Mouse (Mus musculus) gastrocnemius, adult 18-20 months (tissue): ENCODE results near the gene Nhlrc4. TPM values are rescaled to one million over a fixed set of nuclear protein-coding genes. Genes with fewer than 3 reads are reported as not detected.

Experiments used
- total RNA-seq, 2 experiments: library from RNA; stranded (reverse); gene quantifications; 2 replicates each; pipeline ENCODE4 v1.2.3; 2021

The Nhlrc4 gene
- total RNA-seq, 2 experiments from 2014 or later: not detected

Other genes with a start within 250 kb of the Nhlrc4 start
- gene Gng13, start 227.8 kb downstream of the Nhlrc4 start, total RNA-seq: not detected
- 1 to 10 TPM in 1 of 2 experiments, under 1 TPM in 1; 0.47 to 1.1 TPM for gene Chtf18, start 217.5 kb downstream of the Nhlrc4 start, total RNA-seq
- 1 to 10 TPM; 3.5 to 4.2 TPM for gene Rpusd1, start 217.3 kb downstream of the Nhlrc4 start, total RNA-seq
- gene Mslnl, start 208.9 kb downstream of the Nhlrc4 start, total RNA-seq: not detected
- gene Msln, start 190.6 kb downstream of the Nhlrc4 start, total RNA-seq: under 1 TPM; 0.26 to 0.46 TPM
- gene Narfl, start 171.2 kb downstream of the Nhlrc4 start, total RNA-seq: 10 to 100 TPM; 27.3 to 29.2 TPM
- 10 to 100 TPM; 10.6 to 10.7 TPM for gene Haghl, start 159.3 kb downstream of the Nhlrc4 start, total RNA-seq
- not detected for gene Ccdc78, start 158.4 kb downstream of the Nhlrc4 start, total RNA-seq
- gene Fam173a, start 152.1 kb downstream of the Nhlrc4 start, total RNA-seq: 10 to 100 TPM; 42.2 to 46.8 TPM
- not detected for gene AC134908.4, start 149.3 kb downstream of the Nhlrc4 start, total RNA-seq
- 10 to 100 TPM; 40.1 to 48.4 TPM for gene Metrn, start 147.8 kb downstream of the Nhlrc4 start, total RNA-seq
- gene Fbxl16, start 135.9 kb downstream of the Nhlrc4 start, total RNA-seq: under 1 TPM; 0.62 to 0.91 TPM
- 1 to 10 TPM; 9.6 to 9.8 TPM for gene Wdr24, start 121.3 kb downstream of the Nhlrc4 start, total RNA-seq
- gene Jmjd8, start 116.1 kb downstream of the Nhlrc4 start, total RNA-seq: 10 to 100 TPM; 12.6 to 14.2 TPM
- gene Stub1, start 111.6 kb downstream of the Nhlrc4 start, total RNA-seq: 10 to 100 TPM; 88.4 to 92.9 TPM
- 10 to 100 TPM; 10.7 to 14.7 TPM for gene Rhbdl1, start 107.7 kb downstream of the Nhlrc4 start, total RNA-seq
- gene Gm20683, start 103.2 kb downstream of the Nhlrc4 start, total RNA-seq: 10 to 100 TPM; 10.0 to 11.8 TPM
- gene Rhot2, start 100.1 kb downstream of the Nhlrc4 start, total RNA-seq: 10 to 100 TPM; 72.4 to 72.9 TPM
- gene Wdr90, start 83.5 kb downstream of the Nhlrc4 start, total RNA-seq: under 1 TPM; 0.55 to 0.64 TPM
- gene Mcrip2, start 76.2 kb downstream of the Nhlrc4 start, total RNA-seq: 100 to 1,000 TPM in 1 of 2 experiments, 10 to 100 TPM in 1; 84.2 to 102 TPM
- gene Mettl26, start 69.9 kb downstream of the Nhlrc4 start, total RNA-seq: 10 to 100 TPM; 25.4 to 33.4 TPM
- under 1 TPM; 0.43 to 0.62 TPM for gene Wfikkn1, start 64.1 kb downstream of the Nhlrc4 start, total RNA-seq
- gene Rab40c, start 25.2 kb downstream of the Nhlrc4 start, total RNA-seq: 10 to 100 TPM in 1 of 2 experiments, 1 to 10 TPM in 1; 7.6 to 11.1 TPM
- gene Pigq, start within 50 bp of the Nhlrc4 start, total RNA-seq: 10 to 100 TPM; 19.9 to 22.2 TPM
- gene A930017K11Rik, start 7.6 kb upstream of the Nhlrc4 start, total RNA-seq: not detected
- gene Capn15, start 40.8 kb upstream of the Nhlrc4 start, total RNA-seq: 1 to 10 TPM; 4.4 to 6.5 TPM
- gene Rab11fip3, start 124.6 kb upstream of the Nhlrc4 start, total RNA-seq: 10 to 100 TPM; 88.9 to 96.2 TPM
- gene Decr2, start 145.4 kb upstream of the Nhlrc4 start, total RNA-seq: 1 to 10 TPM; 2.6 to 2.8 TPM
- gene Nme4, start 150.6 kb upstream of the Nhlrc4 start, total RNA-seq: 1 to 10 TPM; 2.5 to 2.9 TPM
- 1 to 10 TPM; 2.0 to 3.9 TPM for gene Tmem8, start 168.3 kb upstream of the Nhlrc4 start, total RNA-seq
- 10 to 100 TPM; 57.4 to 66.2 TPM for gene Mrpl28, start 178.5 kb upstream of the Nhlrc4 start, total RNA-seq
- 10 to 100 TPM; 15.7 to 18.2 TPM for gene Axin1, start 193.7 kb upstream of the Nhlrc4 start, total RNA-seq